Comparison of ENCODE assay signal across 16 mouse cellular contexts in genomic region chr2:125361661-125362060, GRCm38 (mm10).
DNase-seq lines count a peak whose midpoint lies in the region; ATAC-seq lines count a peak whose summit lies in the region.
"Had no signal": no experiment of that assay in that cellular context is flagged by ENCODE, and none has a peak within 500 bp of the region (broad histone marks: within the 10 kb centered on the region; RNA-seq: fewer than 3 reads in every experiment).

No protein-coding gene starts in this region.

- peak; percentile 10 for DNase-seq in lung, postnatal 25 days (ENCODE audit: low spot score)
- no peak for DNase-seq in lung, postnatal 10 days
- DNase-seq in adrenal gland, postnatal 10 days: peak; percentile 54
- peak; percentile 90 for DNase-seq in fibroblast of lung, adult 2 months (ENCODE audit: low read depth)
- no peak for DNase-seq in cerebellum, postnatal 14 days
- DNase-seq: cerebellum, adult 11 months; cerebellum, postnatal 36 days; kidney, adult 11 months; kidney, postnatal 10 days; liver, postnatal 0 days; lung, postnatal 36 days; thymus, postnatal 36 days had no signal

- ATAC-seq in inflammation-experienced regulatory T-cells, adult 6 months: no peak
- no peak for ATAC-seq in frontal cortex, adult (ENCODE audit: low TSS enrichment)
- ATAC-seq: forebrain, embryonic 13.5 days; hindbrain, embryonic 16.5 days; liver, postnatal 0 days had no signal

Comparison
In these comparisons a context has a peak if more than half of its experiments do, and no peak if none do; other contexts are left out.
1. DNase-seq: peak in lung, postnatal 25 days (single experiment), adrenal gland, postnatal 10 days (single experiment) and fibroblast of lung, adult 2 months (single experiment); none in lung, postnatal 10 days (single experiment) and cerebellum, postnatal 14 days (0 of 2).